Mouse (Mus musculus) layer of hippocampus, adult 8-10 months (tissue): ENCODE measurements around the gene Psma6. TPM values are rescaled to one million over a fixed set of nuclear protein-coding genes. Genes with fewer than 3 reads are reported as not detected.

ENCODE experiments used
- DNase-seq, 2 experiments: peaks; one replicate each; pipeline ENCODE4 v3.0.0; 2022; ENCODE audit warnings: low spot score in 2 of 2
- total RNA-seq, 4 experiments: library from RNA; stranded (reverse); gene quantifications; 2 replicates each; pipeline ENCODE4 v1.2.4; 2022

Gene Psma6
- total RNA-seq, 4 experiments from 2014 or later, result 139 to 158 (median 150) TPM

- no peak for DNase-seq
These were observed 54.0 kb downstream of the Psma6 start for GRCm38 (mm10) chr12:55438058-55438457.

- DNase-seq, result no peak
These were observed 54.7 kb downstream of the Psma6 start for GRCm38 (mm10) chr12:55438611-55439137.

- DNase-seq, result no peak
These were observed 56.4 kb downstream of the Psma6 start for GRCm38 (mm10) chr12:55440416-55440815.

GRCm38 (mm10) chr12:55442245-55442644 lies 58.2 kb downstream of the Psma6 start:
- no peak for DNase-seq

GRCm38 (mm10) chr12:55442861-55443850 lies 59.1 kb downstream of the Psma6 start:
- peak in 1 of 2 experiments; percentile 37 for DNase-seq

GRCm38 (mm10) chr12:55444031-55444451 lies 60.0 kb downstream of the Psma6 start:
- DNase-seq, result no peak

GRCm38 (mm10) chr12:55445583-55445982 lies 61.6 kb downstream of the Psma6 start:
- no peak for DNase-seq

GRCm38 (mm10) chr12:55446366-55446745 lies 62.3 kb downstream of the Psma6 start:
- DNase-seq, result no peak

- peak; percentile 84 to 89 for DNase-seq
These were observed 62.8 kb downstream of the Psma6 start for GRCm38 (mm10) chr12:55446746-55447395.

- DNase-seq, result no peak
These were observed 63.4 kb downstream of the Psma6 start for GRCm38 (mm10) chr12:55447396-55447760.

- no peak for DNase-seq
These were observed 64.4 kb downstream of the Psma6 start for GRCm38 (mm10) chr12:55448457-55448856.

- DNase-seq, result no peak
These were observed 65.0 kb downstream of the Psma6 start for GRCm38 (mm10) chr12:55449048-55449447.

- no peak for DNase-seq
These were observed 66.4 kb downstream of the Psma6 start for GRCm38 (mm10) chr12:55450421-55450820.

GRCm38 (mm10) chr12:55452839-55453238 lies 68.8 kb downstream of the Psma6 start:
- no peak for DNase-seq

GRCm38 (mm10) chr12:55453924-55454323 lies 69.9 kb downstream of the Psma6 start:
- DNase-seq, result no peak

- DNase-seq, result no peak
These were observed 71.2 kb downstream of the Psma6 start for GRCm38 (mm10) chr12:55455206-55455605.

GRCm38 (mm10) chr12:55456136-55456535 lies 72.1 kb downstream of the Psma6 start:
- DNase-seq, result no peak

- DNase-seq, result peak in 1 of 2 experiments; percentile 30
These were observed 72.9 kb downstream of the Psma6 start for GRCm38 (mm10) chr12:55456893-55457292.

GRCm38 (mm10) chr12:55459739-55460138 lies 75.7 kb downstream of the Psma6 start:
- DNase-seq, result no peak

- DNase-seq, result no peak
These were observed 76.9 kb downstream of the Psma6 start for GRCm38 (mm10) chr12:55460900-55461299.

- no peak for DNase-seq
These were observed 77.7 kb downstream of the Psma6 start for GRCm38 (mm10) chr12:55461767-55462166.

- no peak for DNase-seq
These were observed 78.4 kb downstream of the Psma6 start for GRCm38 (mm10) chr12:55462456-55462855.
